Mouse (Mus musculus) limb, embryonic 10.5 days (tissue): ENCODE measurements around the gene Add3. TPM values are rescaled to one million over a fixed set of nuclear protein-coding genes. Genes with fewer than 3 reads are reported as not detected.

Source experiments
- DNase-seq: peaks from one replicate; pipeline ENCODE4 v3.0.0-alpha.2; 2017; ENCODE audit warnings: low spot score
- H3K27ac ChIP-seq: fragments of 300-500 bp; sonication (generic); 2 replicates; pipeline ENCODE4 v1.5.1; 2016; ENCODE audit warnings: mild to moderate bottlenecking
- H3K27me3 ChIP-seq: fragments of 300-500 bp; sonication (generic); 2 replicates; pipeline ENCODE4 v1.6.1; 2016; ENCODE audit warnings: low read depth, mild to moderate bottlenecking; ENCODE audit not compliant: poor library complexity, severe bottlenecking
- H3K36me3 ChIP-seq: fragments of 300-500 bp; sonication (generic); 2 replicates; pipeline ENCODE4 v1.6.1; 2016; ENCODE audit warnings: mild to moderate bottlenecking, moderate library complexity
- H3K4me1 ChIP-seq: fragments of 300-500 bp; sonication (generic); 2 replicates; pipeline ENCODE4 v1.6.1; 2016
- H3K4me3 ChIP-seq: fragments of 300-500 bp; sonication (generic); 2 replicates; pipeline ENCODE4 v1.5.1; 2016; ENCODE audit warnings: mild to moderate bottlenecking, moderate library complexity
- H3K9me3 ChIP-seq: fragments of 300-500 bp; sonication (generic); replicated peaks from 2 replicates; pipeline ENCODE4 v1.6.1; 2016; ENCODE audit warnings: mild to moderate bottlenecking
- whole genome bisulfite sequencing: fragments of 180-500 bp; shearing (Covaris S2); methylation state at CpG from one replicate; pipeline ENCODE4 v1.1.7; 2016; 5-methylcytosine and 5-hydroxymethylcytosine counted together
- polyA plus RNA-seq: library from polyadenylated mRNA; unstranded; fragments of >200 nt; fragmentation: Nextera tagmentation; extraction: Ambion mirVana; gene quantifications from 2 replicates; pipeline ENCODE4 v1.2.1, GENCODE M21; 2016

Add3 gene
- polyA plus RNA-seq, 1 experiment from 2014 or later = 63.7 TPM

GRCm38 (mm10) chr19:53193190-53193589 lies 52.9 kb downstream of the Add3 start:
- Histone ChIP-seq H3K4me1 (peaks cover 22% of the 10 kb centered on the region), H3K27ac (no peak overlapping the region), H3K36me3 (0 out of 2 replicates have a peak, but pooled peaks cover 2% of the 10 kb centered on the region), H3K9me3 (no peaks in the 10 kb centered on the region), H3K4me3 (no peak overlapping the region), H3K27me3 (no peaks in the 10 kb centered on the region)
- 84% methylated on average over 2 of the region's 2 CpGs for WGBS
- DNase-seq = no peak

- Histone ChIP-seq H3K9me3 (no peaks in the 10 kb centered on the region), H3K4me3 (no peak overlapping the region), H3K36me3 (0 out of 2 replicates have a peak, but pooled peaks cover 2% of the 10 kb centered on the region), H3K27ac (no peak overlapping the region), H3K27me3 (no peaks in the 10 kb centered on the region), H3K4me1 (peaks cover 23% of the 10 kb centered on the region)
- 85% methylated on average over 11 of the region's 11 CpGs for WGBS
- DNase-seq = no peak
These were observed 53.8 kb downstream of the Add3 start for GRCm38 (mm10) chr19:53193964-53194582.

GRCm38 (mm10) chr19:53194751-53195520 lies 54.7 kb downstream of the Add3 start:
- Histone ChIP-seq H3K9me3 (no peaks in the 10 kb centered on the region), H3K27me3 (no peaks in the 10 kb centered on the region), H3K4me3 (no peak overlapping the region), H3K4me1 (peaks cover 23% of the 10 kb centered on the region), H3K36me3 (peaks cover 7% of the 10 kb centered on the region), H3K27ac (no peak overlapping the region)
- DNase-seq = no peak
- 94% methylated on average over 9 of the region's 9 CpGs for WGBS

- DNase-seq = no peak
- Histone ChIP-seq H3K4me1 (peaks cover 17% of the 10 kb centered on the region), H3K9me3 (no peaks in the 10 kb centered on the region), H3K36me3 (peaks cover 7% of the 10 kb centered on the region), H3K4me3 (no peak overlapping the region), H3K27ac (no peak overlapping the region), H3K27me3 (no peaks in the 10 kb centered on the region)
- WGBS = 95% methylated on average over 10 of the region's 10 CpGs
These were observed 56.7 kb downstream of the Add3 start for GRCm38 (mm10) chr19:53196961-53197360.

GRCm38 (mm10) chr19:53197766-53198165 lies 57.5 kb downstream of the Add3 start:
- no peaks in the 10 kb centered on the region for H3K27me3 ChIP-seq
- H3K27ac ChIP-seq = no peak overlapping the region
- peaks cover 14% of the 10 kb centered on the region; the same call in 1 of the 2 replicates for H3K4me1 ChIP-seq
- H3K4me3 ChIP-seq = no peak overlapping the region
- no peak for DNase-seq
- WGBS = 81% methylated on average over 7 of the region's 7 CpGs
- H3K36me3 ChIP-seq = peaks cover 7% of the 10 kb centered on the region
- H3K9me3 ChIP-seq = no peaks in the 10 kb centered on the region

- Histone ChIP-seq H3K4me3 (no peak overlapping the region), H3K36me3 (peaks cover 7% of the 10 kb centered on the region), H3K4me1 (peaks cover 12% of the 10 kb centered on the region; the same call in 1 of the 2 replicates), H3K27me3 (no peaks in the 10 kb centered on the region), H3K9me3 (no peaks in the 10 kb centered on the region), H3K27ac (no peak overlapping the region)
- DNase-seq = no peak
- 91% methylated on average over 17 of the region's 17 CpGs for WGBS
These were observed 58.7 kb downstream of the Add3 start for GRCm38 (mm10) chr19:53198706-53199572.

GRCm38 (mm10) chr19:53199711-53200110 lies 59.5 kb downstream of the Add3 start:
- H3K4me3 ChIP-seq = no peak overlapping the region
- no peaks in the 10 kb centered on the region for H3K9me3 ChIP-seq
- 0 out of 2 replicates have a peak, but pooled peaks cover 7% of the 10 kb centered on the region for H3K4me1 ChIP-seq
- 95% methylated on average over 9 of the region's 9 CpGs for WGBS
- H3K27me3 ChIP-seq = no peaks in the 10 kb centered on the region
- peaks cover 7% of the 10 kb centered on the region for H3K36me3 ChIP-seq
- no peak overlapping the region for H3K27ac ChIP-seq
- DNase-seq = no peak

GRCm38 (mm10) chr19:53202116-53202515 lies 61.9 kb downstream of the Add3 start:
- no peak overlapping the region for H3K27ac ChIP-seq
- H3K4me1 ChIP-seq = peaks cover 9% of the 10 kb centered on the region; the same call in 1 of the 2 replicates
- no peak overlapping the region for H3K4me3 ChIP-seq
- 79% methylated on average over 1 of the region's 1 CpGs for WGBS
- H3K9me3 ChIP-seq = no peaks in the 10 kb centered on the region
- no peaks in the 10 kb centered on the region for H3K27me3 ChIP-seq
- no peak for DNase-seq
- peaks cover 7% of the 10 kb centered on the region for H3K36me3 ChIP-seq

GRCm38 (mm10) chr19:53206986-53207385 lies 66.7 kb downstream of the Add3 start:
- Histone ChIP-seq H3K27me3 (no peaks in the 10 kb centered on the region), H3K9me3 (no peaks in the 10 kb centered on the region), H3K27ac (no peak overlapping the region), H3K36me3 (no peaks in the 10 kb centered on the region), H3K4me1 (peaks cover 2% of the 10 kb centered on the region; the same call in 1 of the 2 replicates), H3K4me3 (no peak overlapping the region)
- 95% methylated on average over 2 of the region's 2 CpGs for WGBS
- no peak for DNase-seq

- no peaks in the 10 kb centered on the region for H3K27me3 ChIP-seq
- no peaks in the 10 kb centered on the region for H3K9me3 ChIP-seq
- no peak overlapping the region for H3K4me3 ChIP-seq
- peaks cover 2% of the 10 kb centered on the region; the same call in 1 of the 2 replicates for H3K4me1 ChIP-seq
- no peak overlapping the region for H3K27ac ChIP-seq
- H3K36me3 ChIP-seq = no peaks in the 10 kb centered on the region
- WGBS = 92% methylated on average over 7 of the region's 7 CpGs
- DNase-seq = no peak
These were observed 68.6 kb downstream of the Add3 start for GRCm38 (mm10) chr19:53208830-53209229.

- peaks cover under 1% of the 10 kb centered on the region; the same call in 1 of the 2 replicates for H3K4me1 ChIP-seq
- no peaks in the 10 kb centered on the region for H3K36me3 ChIP-seq
- 79% methylated on average over 2 of the region's 2 CpGs for WGBS
- no peak overlapping the region for H3K4me3 ChIP-seq
- H3K27me3 ChIP-seq = no peaks in the 10 kb centered on the region
- H3K27ac ChIP-seq = no peak overlapping the region
- no peaks in the 10 kb centered on the region for H3K9me3 ChIP-seq
- no peak for DNase-seq
These were observed 70.0 kb downstream of the Add3 start for GRCm38 (mm10) chr19:53210251-53210650.

- DNase-seq = no peak
- Histone ChIP-seq H3K27ac (no peak overlapping the region), H3K4me1 (no peaks in the 10 kb centered on the region), H3K9me3 (no peaks in the 10 kb centered on the region), H3K36me3 (peaks cover 20% of the 10 kb centered on the region), H3K27me3 (no peaks in the 10 kb centered on the region), H3K4me3 (no peak overlapping the region)
- WGBS = 82% methylated on average over 2 of the region's 2 CpGs
These were observed 75.1 kb downstream of the Add3 start for GRCm38 (mm10) chr19:53215352-53215751.
